In genomic region chr3:149819081-149819480, GRCm38 (mm10) we compare ENCODE assay signal across 27 mouse cellular contexts.
"Had no signal": no experiment of that assay in that cellular context is flagged by ENCODE, and none has a peak within 500 bp of the region (broad histone marks: within the 10 kb centered on the region; RNA-seq: fewer than 3 reads in every experiment).

No protein-coding gene starts in this region.

- H3K4me2 ChIP-seq: heart, embryonic 11.5 days; heart, embryonic 12.5 days; heart, embryonic 13.5 days; heart, embryonic 15.5 days; hindbrain, embryonic 12.5 days; hindbrain, embryonic 13.5 days; hindbrain, embryonic 14.5 days; hindbrain, embryonic 15.5 days; intestine, embryonic 15.5 days had no signal

- H3K9ac ChIP-seq: heart, embryonic 12.5 days; heart, embryonic 13.5 days; heart, embryonic 15.5 days; hindbrain, embryonic 12.5 days; hindbrain, embryonic 13.5 days; hindbrain, embryonic 14.5 days; hindbrain, embryonic 15.5 days; intestine, embryonic 15.5 days had no signal

- H3K27ac ChIP-seq: heart, adult 2 months; heart, embryonic 10.5 days; heart, embryonic 13.5 days; heart, embryonic 15.5 days; hindbrain, embryonic 10.5 days; hindbrain, embryonic 12.5 days; hindbrain, embryonic 13.5 days; hindbrain, embryonic 14.5 days; hindbrain, embryonic 15.5 days; hindbrain, postnatal 0 days; intestine, embryonic 15.5 days; layer of hippocampus, adult 2 months; left cerebral cortex, adult 2 months had no signal

- H3K4me3 ChIP-seq: heart, adult 2 months; heart, embryonic 10.5 days; heart, embryonic 12.5 days; heart, embryonic 13.5 days; heart, embryonic 15.5 days; hindbrain, embryonic 10.5 days; hindbrain, embryonic 12.5 days; hindbrain, embryonic 13.5 days; hindbrain, embryonic 15.5 days; intestine, embryonic 15.5 days; layer of hippocampus, adult 2 months; left cerebral cortex, adult 2 months had no signal

- DNase-seq: heart, adult 2 months; heart, postnatal 10 days; heart, postnatal 14 days; heart, postnatal 36 days; heart, postnatal 4 days; kidney, adult 11 months; kidney, adult 8-10 months; layer of hippocampus, adult 9-11 months; layer of hippocampus, postnatal 36 days had no signal

- H3K9me3 ChIP-seq: heart, embryonic 10.5 days; heart, embryonic 12.5 days; heart, embryonic 13.5 days; heart, embryonic 15.5 days; hindbrain, embryonic 10.5 days; hindbrain, embryonic 12.5 days; hindbrain, embryonic 13.5 days; hindbrain, embryonic 15.5 days; intestine, embryonic 15.5 days had no signal

- H3K27me3 ChIP-seq: heart, embryonic 12.5 days; heart, embryonic 13.5 days; heart, embryonic 15.5 days; hindbrain, embryonic 12.5 days; hindbrain, embryonic 13.5 days; hindbrain, embryonic 15.5 days; intestine, embryonic 15.5 days had no signal

- ATAC-seq: hindbrain, embryonic 16.5 days; hindbrain, postnatal 0 days; inflammation-experienced regulatory T-cells, adult 6 months; intestine, embryonic 15.5 days; intestine, embryonic 16.5 days; intestine, postnatal 0 days had no signal

- H3K36me3 ChIP-seq: heart, embryonic 10.5 days; heart, embryonic 12.5 days; heart, embryonic 13.5 days; heart, embryonic 15.5 days; hindbrain, embryonic 10.5 days; hindbrain, embryonic 12.5 days; hindbrain, embryonic 13.5 days; hindbrain, embryonic 15.5 days; intestine, embryonic 15.5 days had no signal

- H3K4me1 ChIP-seq: heart, embryonic 10.5 days; heart, embryonic 12.5 days; heart, embryonic 15.5 days; hindbrain, embryonic 12.5 days; hindbrain, embryonic 13.5 days; hindbrain, embryonic 15.5 days; intestine, embryonic 15.5 days had no signal
